Mouse (Mus musculus): Measurements from ENCODE around the gene Ppp1r32.

The Ppp1r32 gene

DNA sequence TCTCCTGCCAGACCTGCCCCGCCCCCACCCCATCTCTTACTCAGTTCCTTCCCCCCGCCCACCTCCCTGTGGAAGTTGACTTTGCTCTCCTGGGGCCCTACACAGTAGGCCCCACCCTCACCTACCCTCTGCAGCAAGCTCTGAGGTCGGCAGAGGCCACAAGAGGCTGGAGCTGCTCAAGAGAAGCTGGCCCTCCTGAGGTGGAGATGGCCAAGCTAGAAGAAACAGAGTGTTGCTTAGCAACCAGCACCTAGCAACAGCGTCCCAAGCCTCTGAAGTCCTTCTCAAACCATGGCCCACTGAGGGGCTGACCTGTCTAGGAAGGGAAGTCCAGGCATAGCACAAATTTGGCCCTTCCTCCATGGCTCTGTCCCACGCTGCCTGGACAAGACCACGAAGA, at the start of gene Ppp1r32:
Ppp1r32 (minus strand) TSS at position 226 of the 400 bp plus-strand sequence.
- DNase-seq (ENCODE audit: low spot score in 2 of 2): no peak

DNA sequence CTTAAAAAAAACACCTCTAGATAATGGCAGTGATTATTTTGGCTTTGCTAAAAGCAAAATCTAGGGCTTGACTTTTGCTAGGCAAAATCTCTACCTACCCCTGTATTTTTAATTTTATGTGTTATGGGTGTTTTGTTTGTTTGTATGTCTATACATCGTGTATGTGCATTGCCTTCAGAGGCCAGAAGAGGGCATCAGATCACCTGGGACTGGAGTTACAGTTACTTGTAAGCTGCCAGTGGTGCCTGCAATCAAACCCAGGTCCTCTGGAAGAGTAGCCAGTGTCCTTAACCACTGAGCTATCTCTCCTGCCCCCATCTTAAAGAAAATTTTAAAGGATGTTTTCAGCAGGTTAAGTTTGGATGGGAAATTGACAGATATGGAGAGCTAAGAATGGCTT, 47.4 kb upstream of the Ppp1r32 start:
- no peak for DNase-seq (ENCODE audit: low spot score in 2 of 2)

DNA sequence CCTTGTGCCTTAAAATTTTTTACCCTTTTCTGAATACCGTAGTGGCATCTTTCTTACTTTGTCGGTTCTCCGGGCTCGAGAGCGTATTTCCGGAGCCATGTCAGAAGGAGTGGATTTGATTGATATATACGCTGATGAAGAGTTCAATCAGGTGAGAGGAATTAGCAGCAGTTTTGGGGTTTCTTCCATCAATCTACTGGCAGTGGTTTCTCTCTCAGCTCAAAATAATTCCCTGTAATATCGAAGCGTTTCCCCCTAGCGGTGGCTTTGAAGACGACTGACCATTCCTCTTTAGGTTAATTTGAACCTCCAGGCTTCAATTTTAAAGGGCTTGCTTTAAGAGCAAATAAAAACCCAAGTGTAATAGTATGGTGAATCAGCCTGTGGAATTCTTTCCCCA, 43.2 kb upstream of the Ppp1r32 start, which contains the start of gene Sdhaf2:
Sdhaf2 (minus strand) TSS at position 233 of the 400 bp plus-strand sequence.
- DNase-seq (ENCODE audit: low spot score in 2 of 2): peak in 1 of 2 experiments; percentile 35

DNA sequence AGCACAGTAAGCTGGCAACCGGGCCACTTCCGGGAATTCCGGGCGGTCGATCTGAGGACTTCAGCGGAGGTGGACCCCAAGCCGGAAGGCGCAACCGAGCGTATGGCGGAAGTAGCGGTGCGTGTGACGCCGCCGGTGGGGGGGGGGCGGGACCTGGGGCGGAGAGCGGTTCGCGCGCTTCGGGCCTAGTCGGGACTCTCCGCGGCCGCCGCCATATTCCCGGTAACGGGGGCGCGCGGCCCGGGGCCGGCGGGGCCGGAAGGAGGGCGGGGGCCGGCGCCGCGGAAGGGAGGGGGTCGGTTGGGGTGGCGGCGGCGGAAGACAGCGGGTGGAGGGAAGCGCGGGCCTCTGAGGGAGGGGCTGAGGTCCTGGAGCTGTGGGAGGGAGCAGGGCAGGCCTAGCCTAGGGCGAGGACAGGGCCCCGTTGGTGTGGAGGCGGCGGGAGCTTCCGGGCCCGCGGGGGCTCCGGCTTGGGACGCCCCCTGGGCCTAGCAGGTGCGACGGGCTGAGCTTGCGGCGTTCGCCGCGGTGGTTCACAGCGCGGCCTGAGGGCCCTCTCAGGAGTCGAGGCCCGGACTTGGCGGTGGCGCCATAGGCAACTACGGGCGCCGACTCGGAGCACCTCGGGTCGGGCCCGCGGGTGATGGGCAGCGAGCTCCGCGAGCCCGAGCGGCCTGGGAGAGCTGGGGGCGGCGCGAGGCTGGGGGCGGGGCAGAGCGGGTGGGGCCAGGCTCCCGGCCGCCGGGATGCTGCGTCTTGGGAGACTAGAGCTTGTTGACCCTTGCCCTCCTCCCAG, 42.6 kb upstream of the Ppp1r32 start, which contains the start of gene Cpsf7:
Cpsf7 (plus strand) TSS at position 161 of the 796 bp plus-strand sequence.
- DNase-seq (ENCODE audit: low spot score in 2 of 2): peak; percentile 76 to 79

DNA sequence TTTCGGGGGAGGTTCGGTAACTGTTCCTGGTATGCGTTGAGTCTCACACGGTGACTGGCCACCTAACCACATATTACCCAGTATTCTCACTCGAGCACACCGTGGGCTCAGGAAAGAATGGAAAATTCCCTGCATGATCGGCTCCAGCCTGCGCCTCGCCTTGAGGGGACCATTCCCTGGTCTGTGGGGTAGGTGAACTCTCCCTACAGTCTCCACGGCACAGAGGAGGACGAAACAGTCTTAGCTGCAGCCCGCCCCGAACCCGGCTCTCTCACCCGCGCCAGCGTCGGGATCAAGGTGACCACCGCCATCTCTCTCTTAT, 42.0 kb upstream of the Ppp1r32 start:
- DNase-seq (ENCODE audit: low spot score in 2 of 2): no peak

DNA sequence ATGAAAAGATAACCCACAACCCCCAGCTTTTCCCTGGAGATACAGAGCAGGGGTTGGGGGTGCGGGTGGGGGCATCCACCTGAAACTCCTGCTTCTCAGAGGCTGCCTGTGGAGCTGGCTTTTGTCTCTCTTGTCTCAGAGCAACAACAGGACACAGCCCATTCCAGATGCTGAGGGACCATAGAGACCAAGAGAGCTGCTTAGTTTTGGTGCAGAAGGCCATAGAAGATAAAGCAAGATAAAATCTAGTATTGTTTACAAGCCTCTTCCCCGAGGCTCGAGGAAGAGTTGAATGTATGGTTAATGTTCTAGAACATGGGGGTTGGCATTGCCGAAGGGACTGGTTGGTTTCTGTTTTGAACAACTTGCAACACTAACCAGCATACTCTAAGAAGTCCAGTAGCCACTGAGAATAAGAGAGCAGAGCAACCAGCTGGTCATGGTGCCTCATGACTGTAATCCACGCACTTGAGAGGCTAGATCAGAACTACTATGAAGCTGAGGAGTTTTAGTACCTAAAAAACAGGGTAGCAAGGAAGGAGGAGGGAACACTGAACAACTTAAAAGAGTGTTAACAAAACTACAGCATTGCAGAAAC, 40.9 kb upstream of the Ppp1r32 start:
- DNase-seq (ENCODE audit: low spot score in 2 of 2): no peak

DNA sequence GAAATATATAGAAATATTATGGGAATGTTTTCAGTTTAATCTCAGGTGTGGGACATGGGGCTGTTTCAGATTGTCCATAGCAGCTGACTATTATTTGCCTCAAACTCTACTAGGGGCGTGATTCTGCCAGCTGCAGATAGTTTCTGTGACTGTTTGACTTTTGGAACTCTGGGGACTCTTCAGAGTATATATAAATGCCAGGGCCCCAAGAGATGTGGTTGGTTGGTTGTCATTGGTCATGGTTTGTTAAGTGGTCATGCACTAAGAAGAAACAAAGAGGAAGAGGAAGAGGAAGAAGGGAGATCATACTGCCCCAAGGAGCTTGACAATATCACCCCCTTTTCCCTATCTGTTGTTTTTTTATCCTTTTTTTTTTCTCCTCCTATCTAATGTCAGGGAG, 39.2 kb upstream of the Ppp1r32 start:
- no peak for DNase-seq (ENCODE audit: low spot score in 2 of 2)

DNA sequence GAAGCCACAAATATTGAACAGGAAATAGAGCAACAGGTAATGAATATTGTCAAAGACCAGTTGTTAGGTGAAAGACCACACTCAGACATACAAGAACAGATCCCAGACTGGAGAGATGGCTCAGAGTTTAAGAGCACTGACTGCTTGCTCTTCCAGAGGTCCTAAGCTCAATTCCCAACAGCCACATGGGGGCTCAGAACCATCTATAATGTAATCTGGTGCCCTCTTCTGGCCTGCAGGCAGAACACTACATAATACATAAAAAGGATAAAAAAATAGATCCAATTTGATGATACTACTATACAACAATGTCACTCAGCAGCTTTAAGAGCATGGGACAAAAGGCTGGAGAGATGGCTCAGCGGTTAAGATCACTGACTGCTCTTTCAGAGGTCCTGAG, 37.6 kb upstream of the Ppp1r32 start:
- no peak for DNase-seq (ENCODE audit: low spot score in 2 of 2)

DNA sequence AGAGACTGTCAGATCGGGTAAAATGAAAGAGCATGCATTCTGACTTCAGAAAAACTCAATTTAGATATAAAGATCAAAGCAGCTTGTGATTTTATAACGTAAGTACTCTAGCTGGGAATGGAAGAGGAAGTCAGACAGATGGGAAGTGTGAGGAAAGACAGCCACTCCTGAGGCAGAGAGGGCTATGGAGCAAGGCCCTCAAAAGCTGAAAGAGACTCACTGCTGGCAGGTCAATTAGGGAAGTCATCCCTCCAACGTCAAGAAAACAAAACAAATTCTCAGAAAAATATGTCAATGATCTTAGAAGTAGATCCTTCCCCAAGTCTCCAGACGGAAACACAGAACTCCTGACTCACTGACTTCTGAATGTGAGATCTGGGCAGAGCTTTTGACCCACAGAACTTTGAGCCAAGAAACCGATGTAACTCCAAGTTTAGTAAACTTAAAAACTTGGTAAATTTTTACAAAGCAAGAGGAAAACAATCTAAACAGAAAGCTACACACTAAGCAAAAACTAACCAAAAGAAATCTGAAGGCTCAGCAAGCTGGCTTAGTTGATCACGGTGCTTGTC, 28.1 kb upstream of the Ppp1r32 start:
- DNase-seq (ENCODE audit: low spot score in 2 of 2): no peak

DNA sequence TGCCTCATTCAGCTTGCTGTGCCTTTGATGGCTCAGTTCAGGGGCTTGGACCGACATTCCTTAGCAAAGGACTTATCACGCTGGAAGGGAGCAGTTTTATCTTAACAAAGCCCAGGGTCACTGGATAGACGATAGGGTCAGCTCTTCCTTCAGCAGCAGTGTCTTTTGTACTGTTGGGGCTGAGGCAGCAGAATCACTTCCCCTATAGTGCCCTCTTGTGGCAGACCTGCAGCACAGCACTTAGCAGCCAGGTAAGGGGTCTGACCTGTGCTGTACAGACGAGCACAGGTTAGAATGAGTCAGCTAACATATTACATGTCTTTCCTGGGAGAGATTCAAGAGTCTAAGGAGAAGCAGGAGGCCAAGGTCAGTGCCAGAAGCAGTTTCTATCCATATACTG, 19.8 kb upstream of the Ppp1r32 start:
- peak in 1 of 2 experiments; percentile 43 for DNase-seq (ENCODE audit: low spot score in 2 of 2)

DNA sequence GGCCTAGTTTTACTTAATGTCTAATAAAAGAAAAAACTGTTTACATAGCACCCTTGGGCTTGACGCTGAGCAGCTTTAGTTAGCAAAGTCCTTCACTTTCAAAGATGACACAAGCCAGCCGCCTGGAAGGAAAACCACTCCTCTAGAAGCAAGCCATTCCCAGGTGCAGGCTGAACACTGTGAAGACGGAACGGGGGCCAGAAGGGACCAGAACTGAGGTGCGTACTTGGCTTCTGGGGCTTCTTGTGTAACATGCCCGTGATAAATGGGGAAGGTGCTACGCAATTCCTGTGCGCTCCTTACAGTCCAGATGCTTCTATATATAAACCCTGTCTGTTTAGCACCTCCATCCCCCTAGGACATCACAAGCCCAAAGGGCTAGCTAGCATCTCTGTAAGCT, 17.9 kb upstream of the Ppp1r32 start:
- no peak for DNase-seq (ENCODE audit: low spot score in 2 of 2)

DNA sequence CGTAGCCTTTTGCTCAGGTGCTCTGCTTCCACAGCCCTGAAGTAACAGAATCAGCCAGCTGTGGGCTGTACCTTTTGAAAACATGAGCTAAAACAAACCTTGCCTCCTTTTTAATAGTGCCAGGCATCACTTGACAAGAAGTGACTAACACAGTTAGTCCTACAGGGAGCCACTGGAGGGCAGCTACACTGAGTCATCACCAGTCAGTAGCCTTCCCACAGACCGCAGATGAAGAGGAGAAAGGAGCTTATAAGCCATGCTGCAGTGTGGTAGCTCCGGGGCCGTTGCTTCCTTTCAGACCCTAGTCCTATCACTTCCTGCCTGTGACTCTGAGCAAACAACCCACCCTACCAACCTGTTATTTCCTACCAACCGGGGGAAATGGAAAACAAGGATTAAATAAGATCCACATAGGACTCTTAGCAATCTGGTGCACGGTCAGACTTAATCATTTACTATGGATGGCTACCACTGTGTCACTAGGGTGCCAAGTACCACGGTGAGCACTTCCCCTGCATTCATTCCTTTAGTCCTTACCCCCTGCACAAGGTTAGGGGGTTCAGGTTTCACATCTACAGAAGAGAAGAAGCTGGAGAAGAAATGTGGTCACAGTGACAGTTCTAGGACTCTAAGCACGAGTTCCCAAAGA, 14.9 kb upstream of the Ppp1r32 start:
- no peak for DNase-seq (ENCODE audit: low spot score in 2 of 2)

DNA sequence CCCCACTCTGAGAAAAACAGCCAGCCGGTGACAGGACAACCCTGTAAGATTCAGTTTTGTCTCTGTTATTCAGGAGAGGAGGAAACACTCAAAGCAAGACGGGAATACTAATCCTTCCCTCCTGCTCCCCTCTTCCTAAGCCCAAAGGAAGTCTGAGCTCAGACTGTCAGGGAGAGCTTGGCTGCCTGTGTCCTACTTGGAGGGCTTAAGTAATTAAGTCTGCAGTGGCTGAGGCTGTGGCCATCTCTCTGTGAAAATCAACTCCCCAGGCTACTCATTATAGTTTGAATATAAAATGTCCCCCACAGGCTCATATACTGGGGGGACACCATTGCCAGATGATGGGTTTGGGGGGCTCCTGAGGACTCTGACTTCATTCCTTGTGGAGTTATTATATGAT, 14.2 kb upstream of the Ppp1r32 start:
- no peak for DNase-seq (ENCODE audit: low spot score in 2 of 2)

DNA sequence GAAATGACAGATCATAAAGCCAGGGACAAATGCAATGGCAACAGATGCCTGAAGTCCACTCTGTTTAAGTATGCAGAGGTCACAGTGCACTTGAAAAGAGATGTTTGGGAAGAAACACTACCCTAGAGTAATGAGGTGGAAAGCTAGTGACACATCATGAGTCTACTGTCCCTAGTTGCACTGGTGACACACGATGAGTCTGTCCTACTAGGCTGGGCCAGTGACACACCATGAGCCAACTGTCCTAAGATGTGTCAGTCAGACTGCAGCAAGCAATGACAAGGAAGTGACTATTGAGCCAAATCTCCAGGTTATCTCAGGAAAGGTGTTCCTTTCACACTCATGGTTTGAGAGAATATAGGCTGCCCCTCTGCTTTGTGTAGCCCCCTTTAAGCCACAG, 12.9 kb upstream of the Ppp1r32 start:
- DNase-seq (ENCODE audit: low spot score in 2 of 2): no peak

DNA sequence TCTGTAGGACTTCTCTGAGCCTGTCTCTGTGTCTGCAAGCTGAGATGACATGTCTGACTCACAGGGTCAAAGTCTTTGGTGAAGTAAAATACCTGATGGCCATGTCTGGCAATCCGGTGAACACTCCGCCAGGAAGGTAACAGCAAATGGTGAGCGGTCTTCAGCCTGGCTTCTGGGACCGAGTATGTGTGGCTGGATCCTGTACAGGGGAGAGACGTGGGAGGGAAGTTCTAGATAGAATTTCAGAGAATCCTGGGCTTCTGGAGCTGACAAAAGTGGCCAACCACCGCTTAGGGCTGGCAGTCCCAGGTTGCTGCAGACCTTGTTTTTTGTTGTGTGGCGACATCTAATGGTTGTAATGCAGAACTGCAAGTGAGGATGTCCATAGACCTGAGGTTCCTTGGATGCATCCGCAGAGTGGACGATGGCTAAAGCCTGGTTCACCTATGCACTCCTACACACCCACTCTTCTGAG, 3.6 kb upstream of the Ppp1r32 start:
- peak in 1 of 2 experiments; percentile 28 for DNase-seq (ENCODE audit: low spot score in 2 of 2)

DNA sequence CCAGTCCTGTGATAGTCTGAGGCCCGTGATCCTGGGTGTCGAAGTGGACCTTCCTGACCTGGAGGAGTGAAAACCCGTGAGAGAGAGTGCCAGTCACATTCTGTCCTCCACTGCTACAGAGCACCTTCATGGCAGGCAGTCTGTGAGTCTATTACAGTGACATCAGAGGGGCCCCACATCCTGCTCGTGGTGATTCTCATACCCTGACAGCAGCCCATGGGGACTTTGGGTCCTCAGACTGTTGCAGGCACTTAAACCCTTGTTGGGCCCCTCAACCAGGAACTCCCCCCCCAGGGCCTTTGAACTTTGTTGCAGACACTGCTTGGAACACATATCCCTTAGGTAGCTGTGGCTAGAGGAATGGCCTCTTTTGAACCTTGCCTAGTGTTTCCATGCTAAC, 3.2 kb downstream of the Ppp1r32 start:
- DNase-seq (ENCODE audit: low spot score in 2 of 2): no peak

DNA sequence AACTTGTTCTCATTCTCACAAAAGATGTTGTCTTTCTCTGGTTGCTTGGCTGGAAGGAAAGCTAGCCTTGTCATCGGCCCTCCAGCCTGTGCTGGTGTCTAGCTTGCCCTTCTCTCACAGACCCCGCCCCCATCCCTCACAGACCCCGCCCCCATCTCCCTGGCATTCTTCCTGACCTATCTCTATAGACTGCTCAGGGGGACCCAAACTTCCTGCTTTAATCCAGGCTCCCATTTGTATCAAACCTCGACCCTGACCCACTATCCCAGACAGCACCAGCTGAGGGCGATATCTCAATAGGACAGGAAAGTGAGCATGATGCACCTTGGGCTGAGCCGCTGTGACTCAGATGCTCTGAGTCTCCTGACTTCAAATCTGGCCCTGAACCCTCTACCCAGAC, 8.9 kb downstream of the Ppp1r32 start:
- no peak for DNase-seq (ENCODE audit: low spot score in 2 of 2)

DNA sequence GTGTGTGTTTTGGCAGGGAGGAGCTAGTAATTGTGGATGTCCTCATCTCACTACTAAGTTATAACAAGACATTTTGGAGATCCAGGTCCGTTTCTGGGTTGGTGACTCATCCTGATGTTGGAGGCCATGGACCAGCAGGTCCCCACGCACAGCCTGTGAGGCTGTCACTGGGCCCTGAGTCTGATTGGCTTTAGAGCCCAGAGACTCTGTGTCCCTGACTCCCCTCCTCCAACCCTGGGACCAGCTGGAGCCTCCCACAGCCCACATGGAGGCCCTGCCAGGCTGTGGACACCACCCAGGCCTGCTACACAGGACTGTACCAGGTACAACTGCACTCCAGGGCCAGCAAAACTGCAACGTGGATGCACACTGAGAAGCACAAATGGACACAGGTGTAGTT, 9.8 kb downstream of the Ppp1r32 start:
- DNase-seq (ENCODE audit: low spot score in 2 of 2): no peak

DNA sequence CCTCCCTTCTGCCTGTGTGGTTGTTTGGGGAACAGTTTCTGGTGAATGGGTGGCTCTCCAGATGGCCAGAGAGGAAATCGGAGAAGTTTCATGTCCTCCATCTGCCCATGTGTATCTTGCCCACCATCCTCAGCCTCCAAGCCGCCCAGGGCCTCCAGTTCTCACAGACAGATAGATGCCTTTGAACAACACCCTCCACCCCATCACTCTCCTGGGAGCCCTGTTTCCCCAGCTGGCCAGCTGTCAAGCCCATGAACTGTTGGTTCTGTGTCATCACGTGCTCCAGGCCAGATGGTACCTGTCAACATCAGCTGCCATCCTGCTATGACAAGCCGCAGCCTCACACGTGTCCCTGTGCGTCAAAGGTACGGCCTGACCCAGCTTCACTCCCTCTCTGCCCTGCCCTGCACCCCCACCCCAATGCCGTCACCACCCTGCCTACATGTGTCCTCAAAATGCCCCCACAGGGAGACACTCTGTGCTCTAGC, 13.5 kb downstream of the Ppp1r32 start:
- DNase-seq (ENCODE audit: low spot score in 2 of 2): no peak

DNA sequence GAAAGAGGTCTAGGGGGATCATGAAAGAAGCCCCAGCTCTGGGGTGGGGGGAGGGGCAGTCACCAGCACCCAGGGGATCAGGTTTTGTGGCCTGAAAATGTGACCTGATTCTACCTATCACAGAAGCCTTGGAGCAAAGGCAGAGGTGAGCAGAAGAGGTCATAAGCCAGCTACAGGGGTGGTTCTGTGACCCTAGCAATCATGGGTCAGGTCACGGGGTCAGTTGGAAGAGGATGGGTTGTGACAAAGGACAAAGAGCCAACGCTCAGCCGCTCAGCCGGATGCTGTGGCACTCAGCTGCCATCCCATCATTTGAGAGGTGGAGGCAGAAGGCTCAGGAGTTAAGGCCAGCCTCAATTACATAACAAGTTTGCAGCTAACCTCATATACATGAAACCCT, 18.3 kb downstream of the Ppp1r32 start:
- no peak for DNase-seq (ENCODE audit: low spot score in 2 of 2)

DNA sequence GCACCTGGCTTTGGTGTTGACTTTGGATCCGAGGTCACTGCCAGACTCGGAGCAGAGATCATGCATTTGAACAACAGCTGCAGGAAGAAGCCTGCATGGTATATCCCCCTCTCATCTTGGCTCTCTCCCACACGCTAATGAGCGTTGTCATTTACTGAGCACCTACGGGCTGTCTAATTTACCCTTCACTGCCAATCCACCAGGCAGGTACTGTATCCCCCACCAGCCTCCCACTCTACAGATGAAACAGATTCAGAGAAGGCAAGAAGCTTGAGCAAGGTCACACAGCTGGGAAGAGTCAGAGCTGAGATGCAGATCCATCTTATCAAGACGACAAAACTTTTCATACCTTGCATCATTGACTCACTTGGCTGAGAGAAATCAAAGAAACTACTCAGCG, 21.1 kb downstream of the Ppp1r32 start:
- no peak for DNase-seq (ENCODE audit: low spot score in 2 of 2)

DNA sequence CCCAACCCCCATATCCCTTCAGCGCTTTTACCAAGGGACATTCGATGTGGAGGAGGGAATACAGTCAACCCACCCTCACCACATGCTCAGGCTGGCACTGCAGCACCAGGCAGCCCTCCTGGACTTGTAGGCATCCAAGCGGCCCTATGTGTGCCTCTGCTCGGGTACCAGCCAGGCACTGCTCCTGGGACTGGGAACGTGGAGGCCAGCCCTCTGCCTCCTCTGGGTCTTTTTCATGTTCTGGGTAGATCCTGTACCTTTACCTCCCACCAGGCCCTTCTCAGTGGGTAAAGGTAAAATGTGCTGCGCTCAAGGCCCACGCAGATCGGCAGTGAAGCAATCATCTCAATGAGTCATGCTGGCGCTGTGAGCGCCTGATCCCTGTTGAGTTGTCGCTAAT, 22.8 kb downstream of the Ppp1r32 start:
- no peak for DNase-seq (ENCODE audit: low spot score in 2 of 2)
